Mouse (Mus musculus) cerebellum, adult 2 months (tissue): Measurements from ENCODE around the gene Fgfr2. TPM values are rescaled to one million over a fixed set of nuclear protein-coding genes. Genes with fewer than 3 reads are reported as not detected.

ENCODE experiments used
- DNase-seq, 2 experiments: peaks; one replicate each; pipeline ENCODE4 v3.0.0; 2021
- H3K27ac ChIP-seq: fragments of 200-500 bp; 2 replicates; pipeline ENCODE4 v1.5.1; 2012; ENCODE audit warnings: low read length, control low read depth, inconsistent platforms; ENCODE audit not compliant: insufficient read depth
- H3K27me3 ChIP-seq: fragments of 200-500 bp; 2 replicates; pipeline ENCODE4 v1.6.1; 2012; ENCODE audit warnings: inconsistent platforms, mild to moderate bottlenecking, low read length, moderate library complexity; ENCODE audit not compliant: control insufficient read depth, insufficient read depth
- H3K4me1 ChIP-seq: fragments of 200-500 bp; 2 replicates; pipeline ENCODE4 v1.6.1; 2011; ENCODE audit warnings: low read length; ENCODE audit not compliant: control insufficient read depth, insufficient read depth
- H3K4me3 ChIP-seq: fragments of 200-500 bp; replicated peaks from 2 replicates; pipeline ENCODE3; 2011; ENCODE audit warnings: mild to moderate bottlenecking, low read depth, low read length, control low read depth; ENCODE audit not compliant: insufficient read depth
- CTCF ChIP-seq: fragments of 200-500 bp; IDR thresholded peaks from 2 replicates; pipeline ENCODE4 v1.5.1; 2011; ENCODE audit warnings: low read depth, mild to moderate bottlenecking, control low read depth, low read length, moderate library complexity, borderline replicate concordance; ENCODE audit not compliant: insufficient read depth
- POLR2A ChIP-seq: fragments of 200-500 bp; IDR thresholded peaks from 2 replicates; pipeline ENCODE4 v1.6.1; 2011; ENCODE audit warnings: low read length, control low read depth, borderline replicate concordance; ENCODE audit not compliant: insufficient read depth
- WGBS: fragments of 180-500 bp; shearing (Covaris S2); methylation state at CpG from one replicate; pipeline ENCODE4 v1.1.7; 2018; 5-methylcytosine and 5-hydroxymethylcytosine counted together
- polyA plus RNA-seq: library from polyadenylated mRNA; depleted of rRNA; stranded (reverse); fragments of >200 nt; gene quantifications from 2 replicates; pipeline ENCODE4 v1.2.3, GENCODE M21; 2012

Gene Fgfr2
- polyA plus RNA-seq, 1 experiment: 95.3 TPM

- Histone ChIP-seq H3K27me3 (no peaks in the 10 kb centered on the region; the same call in 1 of the 2 replicates), H3K27ac (no peak overlapping the region), H3K4me3 (no peak overlapping the region), H3K4me1 (peaks cover 2% of the 10 kb centered on the region; the same call in 1 of the 2 replicates)
- TF ChIP-seq POLR2A: no peak
- no peak for TF ChIP-seq CTCF
- no peak for DNase-seq
- 92% methylated on average over 4 of the region's 4 CpGs for WGBS
Observed at GRCm38 (mm10) chr7:132181586-132182198, 941.5 kb downstream of the Fgfr2 start.

DNA sequence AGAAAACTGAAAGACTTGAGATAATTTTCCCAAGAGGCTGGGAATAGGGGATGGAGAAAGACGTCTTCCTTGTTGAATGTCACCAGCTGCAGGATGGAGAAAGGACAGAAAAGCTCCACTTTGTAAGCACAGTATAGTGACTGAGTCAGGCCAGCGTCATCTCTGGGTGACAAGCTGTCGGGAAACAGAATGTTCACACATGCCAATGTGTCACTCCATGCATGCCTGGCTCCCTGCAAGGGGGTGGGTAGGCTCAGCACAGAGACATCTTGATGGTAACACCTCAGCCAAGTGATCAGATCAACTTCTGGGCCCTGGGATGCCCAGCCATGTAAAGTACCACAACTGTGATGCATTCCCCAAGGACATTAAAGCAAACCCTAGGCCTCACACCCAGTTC lies 942.1 kb downstream of the Fgfr2 start:
- H3K27me3 ChIP-seq: no peaks in the 10 kb centered on the region; the same call in 1 of the 2 replicates
- 88% methylated on average over 3 of the region's 3 CpGs for WGBS
- H3K4me3 ChIP-seq: no peak overlapping the region
- peaks cover 2% of the 10 kb centered on the region; the same call in 1 of the 2 replicates for H3K4me1 ChIP-seq
- no peak for DNase-seq
- no peak for TF ChIP-seq POLR2A
- no peak for TF ChIP-seq CTCF
- H3K27ac ChIP-seq: no peak overlapping the region

GRCm38 (mm10) chr7:132179049-132179448 lies 944.1 kb downstream of the Fgfr2 start:
- no peak overlapping the region for H3K4me3 ChIP-seq
- no peaks in the 10 kb centered on the region; the same call in 1 of the 2 replicates for H3K27me3 ChIP-seq
- TF ChIP-seq POLR2A (no peak), CTCF (no peak)
- H3K27ac ChIP-seq: no peak overlapping the region
- no peaks in the 10 kb centered on the region; the same call in 1 of the 2 replicates for H3K4me1 ChIP-seq
- 54% methylated on average over 1 of the region's 1 CpGs for WGBS
- DNase-seq: no peak

DNA sequence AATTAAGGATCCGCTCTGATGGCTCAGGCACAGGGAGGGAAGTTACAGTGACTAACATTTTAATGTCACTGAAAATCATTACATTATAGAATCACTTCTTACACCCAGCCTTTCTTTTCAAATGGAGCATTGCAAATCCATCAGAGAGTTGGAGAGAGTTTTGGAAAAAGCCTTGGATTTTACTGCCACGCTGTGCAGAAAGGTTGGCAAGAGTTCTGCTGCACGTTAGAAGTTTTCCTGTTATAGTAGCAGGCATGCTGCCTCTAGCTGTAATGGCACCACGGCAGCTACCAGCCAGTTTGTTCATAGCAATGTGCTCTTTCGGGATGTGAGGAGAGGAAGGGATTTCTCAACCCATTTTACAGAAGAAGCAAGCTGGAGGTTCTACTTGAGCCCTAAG lies 948.4 kb downstream of the Fgfr2 start:
- H3K27ac ChIP-seq: no peak overlapping the region
- DNase-seq: no peak
- no peaks in the 10 kb centered on the region for H3K27me3 ChIP-seq
- TF ChIP-seq CTCF (no peak), POLR2A (no peak)
- no peak overlapping the region for H3K4me3 ChIP-seq
- no peaks in the 10 kb centered on the region for H3K4me1 ChIP-seq
- WGBS: 54% methylated on average over 5 of the region's 5 CpGs

DNA sequence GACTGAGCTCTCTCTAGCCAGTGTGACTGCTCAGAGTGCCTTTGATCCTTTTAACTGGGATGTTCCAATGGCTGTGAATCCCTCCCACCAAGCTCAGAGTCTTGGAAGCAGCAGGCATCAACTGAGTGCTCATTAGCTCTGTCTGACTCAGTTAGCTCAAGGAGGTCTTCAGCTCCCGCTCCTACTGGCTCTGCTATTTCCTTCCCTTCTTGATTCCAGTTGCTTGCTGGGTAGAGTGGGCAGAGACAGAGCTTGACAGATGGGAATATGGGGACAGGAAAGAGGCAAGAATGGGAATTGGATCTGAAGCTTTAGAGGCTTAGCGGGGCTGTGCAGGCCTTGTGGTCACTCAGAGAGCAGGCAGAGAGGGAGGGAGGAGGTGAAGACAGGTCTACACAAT lies 948.9 kb downstream of the Fgfr2 start:
- WGBS: 69% methylated on average over 2 of the region's 2 CpGs
- Histone ChIP-seq H3K4me1 (no peaks in the 10 kb centered on the region), H3K4me3 (no peak overlapping the region), H3K27ac (no peak overlapping the region), H3K27me3 (no peaks in the 10 kb centered on the region)
- no peak for TF ChIP-seq POLR2A
- TF ChIP-seq CTCF: no peak
- DNase-seq: no peak

DNA sequence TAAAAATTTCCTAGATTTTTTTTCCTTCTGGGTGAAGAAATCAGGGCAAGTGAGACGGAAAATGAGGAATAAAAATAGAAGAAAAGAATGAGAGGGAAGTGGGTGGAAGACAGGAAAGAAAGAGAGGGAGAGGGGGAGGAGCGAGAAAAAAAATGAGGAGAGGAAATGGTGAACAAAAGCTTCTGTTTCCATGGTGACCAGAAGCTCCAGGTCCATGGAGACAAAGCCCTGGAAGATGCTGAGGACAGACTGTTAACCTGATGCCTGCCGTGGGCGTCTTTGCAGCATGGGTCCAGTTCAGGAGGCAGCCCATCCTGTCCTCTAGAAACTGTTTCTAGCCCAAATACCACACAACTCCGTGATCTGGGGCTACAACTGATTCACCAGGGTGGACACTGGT lies 950.9 kb downstream of the Fgfr2 start:
- 78% methylated on average over 5 of the region's 5 CpGs for WGBS
- Histone ChIP-seq H3K27ac (no peak overlapping the region), H3K4me3 (no peak overlapping the region), H3K27me3 (no peaks in the 10 kb centered on the region), H3K4me1 (no peaks in the 10 kb centered on the region)
- TF ChIP-seq CTCF (no peak), POLR2A (no peak)
- no peak for DNase-seq

- no peak for TF ChIP-seq POLR2A
- TF ChIP-seq CTCF: no peak
- H3K27ac ChIP-seq: no peak overlapping the region
- no peaks in the 10 kb centered on the region for H3K27me3 ChIP-seq
- H3K4me1 ChIP-seq: no peaks in the 10 kb centered on the region
- DNase-seq: no peak
- H3K4me3 ChIP-seq: no peak overlapping the region
- 92% methylated on average over 5 of the region's 5 CpGs for WGBS
Observed at GRCm38 (mm10) chr7:132171716-132172115, 951.4 kb downstream of the Fgfr2 start.

- 89% methylated on average over 7 of the region's 7 CpGs for WGBS
Observed at GRCm38 (mm10) chr7:132169419-132170169, 953.6 kb downstream of the Fgfr2 start.

More at GRCm38 (mm10) chr7:132169419-132170169, 953.6 kb downstream of the Fgfr2 start:
- no peaks in the 10 kb centered on the region for H3K4me1 ChIP-seq
- TF ChIP-seq CTCF (no peak), POLR2A (no peak)
- no peaks in the 10 kb centered on the region for H3K27me3 ChIP-seq
- H3K4me3 ChIP-seq: no peak overlapping the region
- no peak for DNase-seq
- H3K27ac ChIP-seq: no peak overlapping the region
